Mouse (Mus musculus): ENCODE data around the gene Gng5. TPM values are rescaled to one million over a fixed set of nuclear protein-coding genes. Genes with fewer than 3 reads are reported as not detected.

The Gng5 gene
- polyA plus RNA-seq, 1 experiment from 2014 or later, result 820 TPM

DNA sequence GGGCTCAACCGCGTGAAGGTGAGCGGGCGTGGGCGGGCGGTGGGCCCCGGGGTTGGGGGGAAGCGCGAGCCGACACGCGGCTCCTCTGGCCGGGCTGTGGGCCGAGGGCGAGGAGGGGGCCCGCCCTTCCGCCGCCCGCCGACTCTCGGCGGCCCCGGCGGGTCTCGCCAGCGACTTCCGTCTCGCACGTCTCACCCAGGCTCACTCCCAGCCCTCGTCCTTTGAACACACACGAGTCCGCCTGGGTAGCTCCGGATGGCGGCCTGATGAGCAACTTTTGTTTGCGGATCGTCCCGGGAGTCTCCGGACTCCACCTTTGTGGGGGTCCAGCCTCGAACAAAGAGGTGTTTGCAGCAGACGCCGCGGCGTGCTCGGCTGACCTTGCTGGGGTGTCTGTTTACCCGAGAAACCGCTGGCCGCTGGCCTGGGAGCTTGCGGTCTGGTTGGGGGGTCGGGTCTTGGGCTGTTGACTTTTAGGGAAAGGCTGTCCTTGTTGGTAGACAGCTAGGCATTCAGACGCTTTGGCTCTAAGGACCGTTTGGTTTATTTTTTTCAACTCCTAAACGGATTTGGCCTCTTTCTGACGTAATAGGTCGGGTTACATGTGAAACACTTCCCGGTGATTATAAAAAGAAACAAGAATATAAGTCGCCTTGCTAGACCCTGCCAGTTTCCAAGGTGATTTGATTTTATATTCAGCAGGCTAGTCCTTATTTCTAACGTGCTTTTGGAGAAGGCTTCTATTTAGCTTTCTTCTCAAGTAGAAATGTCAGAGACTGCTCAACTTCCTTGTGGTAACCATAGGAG lies 599 bp downstream of the Gng5 start:
- under 1% methylated on average over 50 of the region's 57 CpGs for WGBS
- peaks cover 14% of the 10 kb centered on the region for H3K4me1 ChIP-seq
- ATAC-seq (ENCODE audit: insufficient number of reproducible peaks, low FRiP score, low TSS enrichment, low read depth), result peak; percentile 78
- H3K27ac ChIP-seq, result peak overlapping the region; percentile 97
- H3K9me3 ChIP-seq, result no peaks in the 10 kb centered on the region
- H3K4me2 ChIP-seq, result peak overlapping the region; percentile 55
- H3K27me3 ChIP-seq, result no peaks in the 10 kb centered on the region
- H3K36me3 ChIP-seq, result peaks cover 12% of the 10 kb centered on the region; the same call in 1 of the 2 replicates
- peak overlapping the region; percentile 90 for H3K9ac ChIP-seq
- peak overlapping the region; percentile 86 for H3K4me3 ChIP-seq

GRCm38 (mm10) chr3:146500810-146501201 lies 1.2 kb downstream of the Gng5 start:
- peaks cover 14% of the 10 kb centered on the region for H3K4me1 ChIP-seq
- peaks cover 17% of the 10 kb centered on the region for H3K36me3 ChIP-seq
- peak overlapping the region; percentile 97 for H3K27ac ChIP-seq
- 4% methylated on average over 5 of the region's 5 CpGs for WGBS
- H3K4me2 ChIP-seq, result peak overlapping the region; percentile 55
- ATAC-seq (ENCODE audit: insufficient number of reproducible peaks, low FRiP score, low TSS enrichment, low read depth), result no peak
- peak overlapping the region; percentile 90 for H3K9ac ChIP-seq
- no peaks in the 10 kb centered on the region for H3K9me3 ChIP-seq
- no peaks in the 10 kb centered on the region for H3K27me3 ChIP-seq
- peak overlapping the region; percentile 86 for H3K4me3 ChIP-seq

DNA sequence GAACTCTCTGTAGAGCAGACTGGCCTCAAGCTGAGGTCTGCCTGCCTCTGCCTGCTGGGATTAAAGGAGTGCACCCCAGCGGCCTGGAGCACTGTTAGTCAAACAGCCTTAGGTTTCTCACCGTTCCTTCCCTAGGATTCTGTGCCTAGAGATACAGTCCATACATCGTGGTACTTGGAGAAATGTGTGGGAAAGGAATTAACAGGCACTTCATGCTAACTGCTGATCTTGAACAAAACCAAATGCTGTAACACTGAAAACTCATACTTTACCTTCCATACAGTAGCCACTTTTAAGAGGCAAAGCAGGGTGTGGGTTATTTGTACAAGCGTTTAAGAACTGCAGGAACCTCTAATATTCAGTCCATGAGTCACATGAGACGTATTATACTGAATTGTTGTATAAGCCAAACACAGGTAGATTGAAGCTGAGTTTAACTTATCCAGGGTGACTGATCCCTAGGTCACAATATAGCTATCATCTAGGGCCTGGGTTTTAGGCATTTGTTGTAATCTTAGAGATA lies 2.1 kb downstream of the Gng5 start:
- peaks cover 14% of the 10 kb centered on the region for H3K4me1 ChIP-seq
- H3K4me3 ChIP-seq, result peak overlapping the region; percentile 86
- no peaks in the 10 kb centered on the region for H3K9me3 ChIP-seq
- H3K27ac ChIP-seq, result 0 out of 2 replicates have a peak overlapping the region, but pooled peaks have one; percentile 12
- H3K27me3 ChIP-seq, result no peaks in the 10 kb centered on the region
- 38% methylated on average over 5 of the region's 5 CpGs for WGBS
- H3K9ac ChIP-seq, result peak overlapping the region; percentile 18; the same call in 1 of the 2 replicates
- no peak for ATAC-seq (ENCODE audit: insufficient number of reproducible peaks, low FRiP score, low TSS enrichment, low read depth)
- peaks cover 23% of the 10 kb centered on the region for H3K36me3 ChIP-seq
- peak overlapping the region; percentile 55 for H3K4me2 ChIP-seq

- Histone ChIP-seq H3K9me3 (no peaks in the 10 kb centered on the region), H3K4me2 (no peak overlapping the region), H3K27ac (no peak overlapping the region), H3K4me3 (no peak overlapping the region), H3K9ac (no peak overlapping the region), H3K4me1 (peaks cover 5% of the 10 kb centered on the region), H3K36me3 (peaks cover 62% of the 10 kb centered on the region), H3K27me3 (no peaks in the 10 kb centered on the region)
- no peak for ATAC-seq (ENCODE audit: insufficient number of reproducible peaks, low FRiP score, low TSS enrichment, low read depth)
- WGBS, result 94% methylated on average over 7 of the region's 7 CpGs
Measured at GRCm38 (mm10) chr3:146506711-146507110, 7.1 kb downstream of the Gng5 start.

DNA sequence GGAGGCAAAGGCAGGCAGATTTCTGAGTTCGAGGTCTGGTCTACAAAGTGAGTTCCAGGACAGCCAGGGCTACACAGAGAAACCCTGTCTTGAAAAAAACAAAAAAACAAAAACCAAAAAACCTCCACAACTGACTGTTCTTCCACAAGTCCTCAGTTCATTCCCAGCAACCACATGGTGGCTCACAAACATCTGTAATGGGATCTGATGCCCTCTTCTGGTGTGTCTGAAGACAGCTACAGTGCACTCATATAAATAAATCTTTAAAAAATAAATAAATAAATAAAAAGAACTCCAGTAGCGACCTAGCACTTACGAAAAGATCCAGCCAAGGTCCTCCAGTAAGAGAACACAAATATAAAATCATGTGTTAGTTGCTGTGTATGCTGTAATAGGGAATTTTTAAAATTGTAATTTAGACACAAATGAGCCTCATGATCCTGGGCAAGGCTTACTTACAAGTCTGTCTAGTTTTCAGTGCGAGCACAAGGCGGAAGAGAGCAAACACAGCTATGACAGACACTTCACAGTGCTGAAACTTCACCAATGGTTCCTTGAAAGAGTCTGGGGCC lies 20.7 kb downstream of the Gng5 start:
- peaks cover 19% of the 10 kb centered on the region for H3K36me3 ChIP-seq
- H3K4me3 ChIP-seq, result peak overlapping the region; percentile 78
- H3K4me2 ChIP-seq, result peak overlapping the region; percentile 61
- peak overlapping the region; percentile 77 for H3K9ac ChIP-seq
- 36% methylated on average over 5 of the region's 5 CpGs for WGBS
- H3K4me1 ChIP-seq, result peaks cover 3% of the 10 kb centered on the region; the same call in 1 of the 2 replicates
- ATAC-seq (ENCODE audit: insufficient number of reproducible peaks, low FRiP score, low TSS enrichment, low read depth), result no peak
- no peaks in the 10 kb centered on the region for H3K9me3 ChIP-seq
- no peaks in the 10 kb centered on the region for H3K27me3 ChIP-seq
- H3K27ac ChIP-seq, result peak overlapping the region; percentile 99

GRCm38 (mm10) chr3:146520798-146521651 lies 21.4 kb downstream of the Gng5 start, which contains the start of gene Rpf1:
TSS of gene Rpf1 (minus strand) at chr3:146521429.
- Histone ChIP-seq H3K4me3 (peak within 1 kb of the TSS; percentile 78), H3K9ac (peak within 1 kb of the TSS; percentile 77), H3K36me3 (peaks cover 16% of the 10 kb centered on the region), H3K9me3 (no peaks in the 10 kb centered on the region), H3K27me3 (no peaks in the 10 kb centered on the region), H3K4me2 (peak within 1 kb of the TSS; percentile 61), H3K27ac (peak within 1 kb of the TSS; percentile 99), H3K4me1 (peaks cover 3% of the 10 kb centered on the region; the same call in 1 of the 2 replicates)
- ATAC-seq (ENCODE audit: insufficient number of reproducible peaks, low FRiP score, low TSS enrichment, low read depth), result peak; percentile 95
- under 1% methylated on average over 65 of the region's 82 CpGs for WGBS

- Histone ChIP-seq H3K4me3 (peak overlapping the region; percentile 78), H3K4me1 (peaks cover 3% of the 10 kb centered on the region; the same call in 1 of the 2 replicates), H3K9ac (peak overlapping the region; percentile 77; the same call in 1 of the 2 replicates), H3K4me2 (peak overlapping the region; percentile 61), H3K36me3 (peaks cover 16% of the 10 kb centered on the region), H3K27me3 (no peaks in the 10 kb centered on the region), H3K27ac (peak overlapping the region; percentile 99), H3K9me3 (no peaks in the 10 kb centered on the region)
- WGBS, result 14% methylated on average over 8 of the region's 8 CpGs
- ATAC-seq (ENCODE audit: insufficient number of reproducible peaks, low FRiP score, low TSS enrichment, low read depth), result no peak
Measured at GRCm38 (mm10) chr3:146521652-146522020, 22.0 kb downstream of the Gng5 start.

DNA sequence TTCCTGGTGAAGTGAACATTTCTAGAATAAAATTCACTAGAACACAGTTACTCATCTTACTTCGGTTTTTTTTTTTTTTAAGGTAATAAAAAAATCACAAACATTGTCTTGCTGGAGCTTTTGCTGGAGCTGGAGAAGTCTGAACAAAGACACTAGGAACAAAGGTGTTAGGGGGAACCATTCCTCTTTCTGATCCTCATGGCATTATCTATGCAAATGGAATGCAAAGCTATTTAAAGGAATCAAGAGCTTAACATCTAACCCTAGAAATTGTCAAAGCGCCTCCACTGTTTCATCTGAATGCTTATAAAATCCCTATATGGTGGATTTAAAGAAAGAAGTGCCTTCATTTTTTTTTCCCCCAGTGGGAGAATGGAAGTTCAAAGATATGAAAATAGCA lies 28.7 kb downstream of the Gng5 start:
- no peaks in the 10 kb centered on the region for H3K9me3 ChIP-seq
- H3K4me3 ChIP-seq, result no peak overlapping the region
- 52% methylated on average over 2 of the region's 2 CpGs for WGBS
- no peaks in the 10 kb centered on the region for H3K27me3 ChIP-seq
- no peaks in the 10 kb centered on the region for H3K4me1 ChIP-seq
- no peaks in the 10 kb centered on the region for H3K36me3 ChIP-seq
- H3K9ac ChIP-seq, result no peak overlapping the region
- no peak overlapping the region for H3K4me2 ChIP-seq
- ATAC-seq (ENCODE audit: insufficient number of reproducible peaks, low FRiP score, low TSS enrichment, low read depth), result no peak
- H3K27ac ChIP-seq, result no peak overlapping the region

- no peaks in the 10 kb centered on the region for H3K9me3 ChIP-seq
- H3K4me2 ChIP-seq, result no peak overlapping the region
- H3K36me3 ChIP-seq, result no peaks in the 10 kb centered on the region
- no peak for ATAC-seq (ENCODE audit: insufficient number of reproducible peaks, low FRiP score, low TSS enrichment, low read depth)
- 61% methylated on average over 6 of the region's 6 CpGs for WGBS
- no peak overlapping the region for H3K27ac ChIP-seq
- H3K27me3 ChIP-seq, result no peaks in the 10 kb centered on the region
- no peak overlapping the region for H3K9ac ChIP-seq
- no peaks in the 10 kb centered on the region for H3K4me1 ChIP-seq
- no peak overlapping the region for H3K4me3 ChIP-seq
Measured at GRCm38 (mm10) chr3:146534986-146535385, 35.4 kb downstream of the Gng5 start.

DNA sequence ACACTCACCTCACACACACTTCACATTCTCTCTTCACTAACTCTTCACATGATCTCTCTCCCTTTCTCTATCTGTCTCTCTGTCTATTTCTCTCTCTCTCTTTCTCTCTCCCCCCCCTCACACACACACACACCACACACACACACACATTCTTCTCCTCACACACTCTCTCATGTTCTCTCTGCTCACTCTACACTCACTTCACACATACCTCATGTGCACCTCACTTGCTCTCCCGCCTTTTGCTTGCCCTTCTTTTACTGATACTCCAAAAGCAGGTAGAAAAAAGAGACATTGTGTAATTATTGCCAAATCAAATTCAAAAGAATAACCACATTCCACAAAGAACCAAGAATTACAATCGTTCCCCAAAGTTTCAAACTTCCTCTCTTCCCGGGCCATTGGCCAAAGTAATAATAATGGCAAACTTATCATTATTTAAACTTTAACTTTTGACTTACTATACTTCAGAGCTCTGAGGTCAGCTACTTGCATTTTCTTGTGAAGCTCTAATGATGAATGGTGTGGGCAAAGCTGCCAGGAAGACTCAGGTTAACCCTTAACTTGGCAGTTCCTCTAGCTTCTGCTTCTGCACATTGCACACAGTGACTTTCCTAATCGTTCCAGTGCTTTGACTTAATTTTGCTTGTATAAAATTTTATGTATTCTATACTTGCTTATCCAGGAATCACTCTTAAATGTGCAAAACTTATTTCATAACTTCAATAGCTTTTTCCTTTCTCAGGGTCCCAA lies 41.1 kb downstream of the Gng5 start:
- Histone ChIP-seq H3K9me3 (no peaks in the 10 kb centered on the region), H3K36me3 (no peaks in the 10 kb centered on the region), H3K27ac (no peak overlapping the region), H3K4me1 (no peaks in the 10 kb centered on the region), H3K4me3 (no peak overlapping the region), H3K9ac (no peak overlapping the region), H3K27me3 (no peaks in the 10 kb centered on the region), H3K4me2 (no peak overlapping the region)
- ATAC-seq (ENCODE audit: insufficient number of reproducible peaks, low FRiP score, low TSS enrichment, low read depth), result no peak
- WGBS, result 68% methylated on average over 4 of the region's 4 CpGs

DNA sequence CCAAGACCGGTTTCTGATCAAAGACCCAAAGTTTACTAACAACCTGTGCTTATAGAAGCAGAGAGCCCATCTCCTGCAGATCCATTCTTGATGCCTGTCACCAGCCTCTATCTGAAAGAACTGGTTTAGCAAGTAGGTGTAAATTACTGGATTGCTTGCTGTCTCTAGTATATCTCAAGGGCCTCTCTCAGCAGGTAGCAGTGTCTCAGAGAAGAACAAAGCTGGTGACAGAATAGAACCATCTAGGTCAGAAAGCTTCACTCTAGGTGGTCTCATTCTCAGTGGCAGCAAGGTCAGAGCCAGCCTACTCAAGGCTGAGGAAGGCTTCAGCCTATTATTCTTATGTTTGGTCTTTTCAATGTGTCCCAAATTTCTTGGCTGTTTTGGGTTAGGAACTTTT lies 44.0 kb downstream of the Gng5 start:
- no peak overlapping the region for H3K9ac ChIP-seq
- WGBS, result 42% methylated on average over 1 of the region's 1 CpGs

More for the DNA sequence above, 44.0 kb downstream of the Gng5 start:
- ATAC-seq (ENCODE audit: insufficient number of reproducible peaks, low FRiP score, low TSS enrichment, low read depth), result no peak
- H3K36me3 ChIP-seq, result no peaks in the 10 kb centered on the region
- H3K9me3 ChIP-seq, result no peaks in the 10 kb centered on the region
- H3K4me2 ChIP-seq, result no peak overlapping the region
- H3K4me3 ChIP-seq, result no peak overlapping the region
- no peaks in the 10 kb centered on the region for H3K27me3 ChIP-seq
- H3K4me1 ChIP-seq, result no peaks in the 10 kb centered on the region
- no peak overlapping the region for H3K27ac ChIP-seq
